Mouse (Mus musculus): Measurements from ENCODE around the gene Sorbs1. TPM values are rescaled to one million over a fixed set of nuclear protein-coding genes. Genes with fewer than 3 reads are reported as not detected.
"Not testable (repeated sequence)": the region's sequence is repeated elsewhere in the genome, so short reads cannot be mapped to it uniquely, and the experiment has no call there.

The Sorbs1 gene
- total RNA-seq (2021): 100 to 1,000 TPM; 523 to 539 TPM
- long read RNA-seq, experiment 1, partial matches to known transcripts: 27 of 88 reads
- long read RNA-seq, experiment 1, other reads (novel, unspliced or antisense): 60 of 88 reads
- long read RNA-seq, experiment 2, partial matches to known transcripts: 23 of 83 reads
- long read RNA-seq, experiment 2, other reads (novel, unspliced or antisense): 60 of 83 reads

- intact Hi-C loops (cut with DNase I): loop anchor here (2.0 to 5.0 kb wide), 3 partner anchors 36 to 119 kb away; no protein-coding TSS in a partner anchor
- DNase-seq: peak; percentile 96 to 98
Measured at GRCm38 (mm10) chr19:40513632-40514078, at the start of gene Sorbs1. Sorbs1 (minus strand) TSS chr19:40513779.

GRCm38 (mm10) chr19:40561521-40561920, 47.9 kb upstream of the Sorbs1 start:
- not testable (repeated sequence) for DNase-seq

GRCm38 (mm10) chr19:40556029-40556428, 42.5 kb upstream of the Sorbs1 start:
- intact Hi-C loops (cut with DNase I): no loop called here
- no peak for DNase-seq

More at GRCm38 (mm10) chr19:40561521-40561920, 47.9 kb upstream of the Sorbs1 start:
- intact Hi-C loops (cut with DNase I): not testable (repeated sequence)

GRCm38 (mm10) chr19:40555136-40555535, 41.6 kb upstream of the Sorbs1 start:
- intact Hi-C loops (cut with DNase I): no loop called here
- no peak for DNase-seq

- intact Hi-C loops (cut with DNase I): no loop called here
Measured at GRCm38 (mm10) chr19:40554343-40554742, 40.8 kb upstream of the Sorbs1 start.

GRCm38 (mm10) chr19:40553849-40554248, 40.3 kb upstream of the Sorbs1 start:
- intact Hi-C loops (cut with DNase I): no loop called here
- no peak for DNase-seq

More at GRCm38 (mm10) chr19:40554343-40554742, 40.8 kb upstream of the Sorbs1 start:
- DNase-seq: no peak

- intact Hi-C loops (cut with DNase I): no loop called here
- DNase-seq: no peak
Measured at GRCm38 (mm10) chr19:40553014-40553789, 39.6 kb upstream of the Sorbs1 start.

GRCm38 (mm10) chr19:40549516-40550135, 36.0 kb upstream of the Sorbs1 start:
- intact Hi-C loops (cut with DNase I): no loop called here
- DNase-seq: no peak

GRCm38 (mm10) chr19:40548796-40549515, 35.4 kb upstream of the Sorbs1 start:
- intact Hi-C loops (cut with DNase I): no loop called here
- no peak for DNase-seq

GRCm38 (mm10) chr19:40548386-40548785, 34.8 kb upstream of the Sorbs1 start:
- DNase-seq: no peak
- intact Hi-C loops (cut with DNase I): no loop called here

- intact Hi-C loops (cut with DNase I): loop anchor here (1.0 kb wide), 2 partner anchors 154 to 202 kb away; no protein-coding TSS in a partner anchor
- DNase-seq: peak; percentile 63 to 77
Measured at GRCm38 (mm10) chr19:40544856-40545255, 31.3 kb upstream of the Sorbs1 start.

- DNase-seq: no peak
- intact Hi-C loops (cut with DNase I): no loop called here
Measured at GRCm38 (mm10) chr19:40542776-40543175, 29.2 kb upstream of the Sorbs1 start.

GRCm38 (mm10) chr19:40536526-40536925, 22.9 kb upstream of the Sorbs1 start:
- intact Hi-C loops (cut with DNase I): no loop called here
- no peak for DNase-seq

GRCm38 (mm10) chr19:40532525-40532924, 18.9 kb upstream of the Sorbs1 start:
- no peak for DNase-seq
- intact Hi-C loops (cut with DNase I): no loop called here

- intact Hi-C loops (cut with DNase I): no loop called here
- no peak for DNase-seq
Measured at GRCm38 (mm10) chr19:40530323-40530722, 16.7 kb upstream of the Sorbs1 start.

GRCm38 (mm10) chr19:40528254-40528653, 14.7 kb upstream of the Sorbs1 start:
- intact Hi-C loops (cut with DNase I): no loop called here
- DNase-seq: no peak

GRCm38 (mm10) chr19:40526367-40527014, 12.9 kb upstream of the Sorbs1 start:
- intact Hi-C loops (cut with DNase I): no loop called here
- no peak for DNase-seq

GRCm38 (mm10) chr19:40523431-40524005, 9.9 kb upstream of the Sorbs1 start:
- intact Hi-C loops (cut with DNase I): no loop called here
- no peak for DNase-seq

- DNase-seq: no peak
- intact Hi-C loops (cut with DNase I): no loop called here
Measured at GRCm38 (mm10) chr19:40520403-40520802, 6.8 kb upstream of the Sorbs1 start.

- no peak for DNase-seq
- intact Hi-C loops (cut with DNase I): no loop called here
Measured at GRCm38 (mm10) chr19:40518706-40519105, 5.1 kb upstream of the Sorbs1 start.

Measured in heart, postnatal 14 days (tissue).